Mouse (Mus musculus): ENCODE measurements at regions not wholly inside any gene's neighbourhood (a gene's known extent, or its start where the extent isn't known, plus 50 kb on each side); places are given as distances from the start of the nearest gene placed in this dataset.

GRCm38 (mm10) chr12:16477572-16477971 lies 133.2 kb downstream of the Lpin1 start:
- TF ChIP-seq POLR2A (IDR thresholded peaks at IDR 0.05; ENCODE audit: borderline replicate concordance, insufficient read depth, low read length) (no peak), CTCF (IDR thresholded peaks at IDR 0.05; ENCODE audit: borderline replicate concordance, insufficient read depth, low read depth, low read length) (no peak)
- DNase-seq = no peak
- no peaks in the 10 kb centered on the region; the same call in 1 of the 2 replicates for H3K27me3 ChIP-seq (ENCODE audit: control insufficient read depth, insufficient read depth, low read length)
- WGBS = 91% methylated on average over 2 of the region's 2 CpGs
- no peak overlapping the region for H3K27ac ChIP-seq (ENCODE audit: insufficient read depth, low read length)
- no peaks in the 10 kb centered on the region; the same call in 1 of the 2 replicates for H3K4me1 ChIP-seq (ENCODE audit: control insufficient read depth, insufficient read depth, low read length)
- no peak overlapping the region for H3K4me3 ChIP-seq (replicated peaks; ENCODE audit: insufficient read depth, low read depth, low read length)

- H3K4me1 ChIP-seq (ENCODE audit: control insufficient read depth, insufficient read depth, low read length) = no peaks in the 10 kb centered on the region; the same call in 1 of the 2 replicates
Observed at GRCm38 (mm10) chr12:16474361-16475080, 136.2 kb downstream of the Lpin1 start.

GRCm38 (mm10) chr12:16457419-16457818 lies 153.3 kb downstream of the Lpin1 start:
- TF ChIP-seq CTCF (IDR thresholded peaks at IDR 0.05; ENCODE audit: borderline replicate concordance, insufficient read depth, low read depth, low read length) (no peak), POLR2A (IDR thresholded peaks at IDR 0.05; ENCODE audit: borderline replicate concordance, insufficient read depth, low read length) (no peak)
- no peak for DNase-seq
- 90% methylated on average over 6 of the region's 6 CpGs for WGBS
- H3K4me3 ChIP-seq (replicated peaks; ENCODE audit: insufficient read depth, low read depth, low read length) = no peak overlapping the region
- no peaks in the 10 kb centered on the region for H3K27me3 ChIP-seq (ENCODE audit: control insufficient read depth, insufficient read depth, low read length)
- no peak overlapping the region for H3K27ac ChIP-seq (ENCODE audit: insufficient read depth, low read length)
- no peaks in the 10 kb centered on the region for H3K4me1 ChIP-seq (ENCODE audit: control insufficient read depth, insufficient read depth, low read length)

More at GRCm38 (mm10) chr12:16474361-16475080, 136.2 kb downstream of the Lpin1 start:
- 11% methylated on average over 4 of the region's 4 CpGs for WGBS
- peak; percentile 79 to 88 for DNase-seq
- Histone ChIP-seq H3K27me3 (ENCODE audit: control insufficient read depth, insufficient read depth, low read length) (no peaks in the 10 kb centered on the region; the same call in 1 of the 2 replicates), H3K27ac (ENCODE audit: insufficient read depth, low read length) (no peak overlapping the region), H3K4me3 (replicated peaks; ENCODE audit: insufficient read depth, low read depth, low read length) (no peak overlapping the region)
- no peak for TF ChIP-seq CTCF (IDR thresholded peaks at IDR 0.05; ENCODE audit: borderline replicate concordance, insufficient read depth, low read depth, low read length)
- TF ChIP-seq POLR2A (IDR thresholded peaks at IDR 0.05; ENCODE audit: borderline replicate concordance, insufficient read depth, low read length) = no peak

GRCm38 (mm10) chr12:16450771-16451435 lies 159.9 kb downstream of the Lpin1 start:
- 29% methylated on average over 3 of the region's 3 CpGs for WGBS
- H3K27me3 ChIP-seq (ENCODE audit: control insufficient read depth, insufficient read depth, low read length) = no peaks in the 10 kb centered on the region
- H3K4me3 ChIP-seq (replicated peaks; ENCODE audit: insufficient read depth, low read depth, low read length) = no peak overlapping the region
- H3K27ac ChIP-seq (ENCODE audit: insufficient read depth, low read length) = no peak overlapping the region
- no peaks in the 10 kb centered on the region for H3K4me1 ChIP-seq (ENCODE audit: control insufficient read depth, insufficient read depth, low read length)
- TF ChIP-seq CTCF (IDR thresholded peaks at IDR 0.05; ENCODE audit: borderline replicate concordance, insufficient read depth, low read depth, low read length) (no peak), POLR2A (IDR thresholded peaks at IDR 0.05; ENCODE audit: borderline replicate concordance, insufficient read depth, low read length) (no peak)
- DNase-seq = no peak

- DNase-seq = no peak
- TF ChIP-seq POLR2A (IDR thresholded peaks at IDR 0.05; ENCODE audit: borderline replicate concordance, insufficient read depth, low read length) = no peak
- no peak for TF ChIP-seq CTCF (IDR thresholded peaks at IDR 0.05; ENCODE audit: borderline replicate concordance, insufficient read depth, low read depth, low read length)
- H3K4me3 ChIP-seq (replicated peaks; ENCODE audit: insufficient read depth, low read depth, low read length) = no peak overlapping the region
- 90% methylated on average over 5 of the region's 5 CpGs for WGBS
- H3K27ac ChIP-seq (ENCODE audit: insufficient read depth, low read length) = no peak overlapping the region
- peaks cover 4% of the 10 kb centered on the region; the same call in 1 of the 2 replicates for H3K4me1 ChIP-seq (ENCODE audit: control insufficient read depth, insufficient read depth, low read length)
- no peaks in the 10 kb centered on the region for H3K27me3 ChIP-seq (ENCODE audit: control insufficient read depth, insufficient read depth, low read length)
Observed at GRCm38 (mm10) chr12:16438717-16439116, 172.0 kb downstream of the Lpin1 start.

- 47% methylated on average over 1 of the region's 1 CpGs for WGBS
- no peak overlapping the region for H3K27ac ChIP-seq (ENCODE audit: insufficient read depth, low read length)
- H3K4me1 ChIP-seq (ENCODE audit: control insufficient read depth, insufficient read depth, low read length) = peaks cover 4% of the 10 kb centered on the region; the same call in 1 of the 2 replicates
- no peaks in the 10 kb centered on the region for H3K27me3 ChIP-seq (ENCODE audit: control insufficient read depth, insufficient read depth, low read length)
- TF ChIP-seq POLR2A (IDR thresholded peaks at IDR 0.05; ENCODE audit: borderline replicate concordance, insufficient read depth, low read length) (no peak), CTCF (IDR thresholded peaks at IDR 0.05; ENCODE audit: borderline replicate concordance, insufficient read depth, low read depth, low read length) (no peak)
- no peak overlapping the region for H3K4me3 ChIP-seq (replicated peaks; ENCODE audit: insufficient read depth, low read depth, low read length)
- DNase-seq = no peak
Observed at GRCm38 (mm10) chr12:16436961-16437360, 173.8 kb downstream of the Lpin1 start.

GRCm38 (mm10) chr12:16436255-16436654 lies 174.5 kb downstream of the Lpin1 start:
- Histone ChIP-seq H3K27me3 (ENCODE audit: control insufficient read depth, insufficient read depth, low read length) (no peaks in the 10 kb centered on the region), H3K27ac (ENCODE audit: insufficient read depth, low read length) (no peak overlapping the region), H3K4me3 (replicated peaks; ENCODE audit: insufficient read depth, low read depth, low read length) (no peak overlapping the region), H3K4me1 (ENCODE audit: control insufficient read depth, insufficient read depth, low read length) (peaks cover 4% of the 10 kb centered on the region; the same call in 1 of the 2 replicates)
- WGBS = 97% methylated on average over 1 of the region's 1 CpGs
- no peak for DNase-seq
- no peak for TF ChIP-seq CTCF (IDR thresholded peaks at IDR 0.05; ENCODE audit: borderline replicate concordance, insufficient read depth, low read depth, low read length)
- no peak for TF ChIP-seq POLR2A (IDR thresholded peaks at IDR 0.05; ENCODE audit: borderline replicate concordance, insufficient read depth, low read length)
